Mouse (Mus musculus): ENCODE measurements around the gene Tspan18. TPM values are rescaled to one million over a fixed set of nuclear protein-coding genes. Genes with fewer than 3 reads are reported as not detected.

The Tspan18 gene
- total and polyA plus RNA-seq, 3 experiments = 0.38 TPM; not detected in 2

DNA sequence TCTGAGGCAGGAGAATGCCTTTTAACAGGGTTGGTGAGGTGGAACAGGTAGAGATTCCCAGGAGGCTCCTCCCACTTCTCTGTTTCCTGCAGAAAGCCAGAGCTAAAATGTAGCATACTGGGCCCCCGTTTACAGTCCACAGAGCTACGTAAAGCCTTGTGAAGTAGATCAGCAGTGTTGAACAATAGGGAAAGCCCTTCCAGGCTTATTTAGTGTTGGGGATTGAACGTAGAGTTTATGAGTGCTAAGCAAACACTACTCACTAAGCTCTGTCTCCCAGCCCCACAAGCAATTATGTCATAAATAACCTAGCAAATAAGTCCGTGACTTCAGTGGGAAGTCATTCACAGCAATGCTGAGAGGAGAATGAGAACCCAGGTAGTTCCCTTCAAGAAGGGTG, 76.7 kb downstream of the Tspan18 start:
- TF ChIP-seq SMC3 (IDR thresholded peaks at IDR 0.05; ENCODE audit: low read depth, low read length) (no peak), BHLHE40 (IDR thresholded peaks at IDR 0.05; ENCODE audit: low read depth, low read length) (no peak), GABPA (IDR thresholded peaks at IDR 0.05; ENCODE audit: insufficient replicate concordance, low read depth, low read length) (no peak), ELF1 (IDR thresholded peaks at IDR 0.05; ENCODE audit: low read depth, low read length) (no peak), ZKSCAN1 (IDR thresholded peaks at IDR 0.05; ENCODE audit: borderline replicate concordance, low read depth, low read length) (no peak), TBP (conservative IDR thresholded peaks at IDR 0.05; ENCODE audit: low read depth, low read length) (no peak), JUND (conservative IDR thresholded peaks at IDR 0.05; ENCODE audit: low read depth, low read length) (no peak), USF2 (conservative IDR thresholded peaks at IDR 0.05; ENCODE audit: low read depth, low read length) (no peak), SIN3A (IDR thresholded peaks at IDR 0.05; ENCODE audit: low read length) (no peak), EP300 (IDR thresholded peaks at IDR 0.05; ENCODE audit: low read length) (no peak), MAX (IDR thresholded peaks at IDR 0.05; ENCODE audit: low read length) (no peak), CHD2 (IDR thresholded peaks at IDR 0.05; ENCODE audit: low read length) (no peak), MYC (IDR thresholded peaks at IDR 0.05; ENCODE audit: low read depth, low read length) (no peak), MEF2A (IDR thresholded peaks at IDR 0.05; ENCODE audit: borderline replicate concordance, low read depth, low read length) (no peak), E2F4 (IDR thresholded peaks at IDR 0.05; ENCODE audit: insufficient replicate concordance, low read depth, low read length) (no peak), POLR2A (IDR thresholded peaks at IDR 0.05; ENCODE audit: low read depth, low read length) (no peak)
- no peak overlapping the region for H3K9ac ChIP-seq (ENCODE audit: insufficient read depth, low read depth)
- H3K27ac ChIP-seq (ENCODE audit: insufficient read depth, low read depth) = no peak overlapping the region
- H3K4me1 ChIP-seq (ENCODE audit: control insufficient read depth in 1 of 2, insufficient read depth in 2 of 2) = no peaks in the 10 kb centered on the region
- in situ Hi-C loops (cut with MboI; ENCODE audit: low pct_ligation_motif_present, low pct_unique_long_range_greater_than_20kb, low sequenced_read_pairs) = no loop called here
- peaks cover 95% of the 10 kb centered on the region for H3K27me3 ChIP-seq (replicated peaks)
- no peak for DNase-seq (ENCODE audit: extremely low read depth)
- no peaks in the 10 kb centered on the region for H3K9me3 ChIP-seq (replicated peaks; ENCODE audit: low read length)
- dilution Hi-C loops (cut with MboI; ENCODE audit: extremely low pct_ligation_motif_present, extremely low pct_unique_long_range_greater_than_20kb, low sequenced_read_pairs) = no loop called here
- H3K79me2 ChIP-seq (replicated peaks; ENCODE audit: control insufficient read depth, extremely low read depth, insufficient read depth, poor library complexity, severe bottlenecking) = no peaks in the 10 kb centered on the region
- no peaks in the 10 kb centered on the region for H3K36me3 ChIP-seq (replicated peaks in 1 of 2; ENCODE audit: control insufficient read depth in 1 of 2, insufficient read depth in 1 of 2, low read length in 1 of 2)
- no peak overlapping the region for H3K4me2 ChIP-seq (ENCODE audit: insufficient read depth, low read depth, poor library complexity, severe bottlenecking)
- H3K4me3 ChIP-seq (replicated peaks in 1 of 3; ENCODE audit: low read depth in 2 of 3, low read length in 2 of 3, poor library complexity in 1 of 3) = no peak overlapping the region

DNA sequence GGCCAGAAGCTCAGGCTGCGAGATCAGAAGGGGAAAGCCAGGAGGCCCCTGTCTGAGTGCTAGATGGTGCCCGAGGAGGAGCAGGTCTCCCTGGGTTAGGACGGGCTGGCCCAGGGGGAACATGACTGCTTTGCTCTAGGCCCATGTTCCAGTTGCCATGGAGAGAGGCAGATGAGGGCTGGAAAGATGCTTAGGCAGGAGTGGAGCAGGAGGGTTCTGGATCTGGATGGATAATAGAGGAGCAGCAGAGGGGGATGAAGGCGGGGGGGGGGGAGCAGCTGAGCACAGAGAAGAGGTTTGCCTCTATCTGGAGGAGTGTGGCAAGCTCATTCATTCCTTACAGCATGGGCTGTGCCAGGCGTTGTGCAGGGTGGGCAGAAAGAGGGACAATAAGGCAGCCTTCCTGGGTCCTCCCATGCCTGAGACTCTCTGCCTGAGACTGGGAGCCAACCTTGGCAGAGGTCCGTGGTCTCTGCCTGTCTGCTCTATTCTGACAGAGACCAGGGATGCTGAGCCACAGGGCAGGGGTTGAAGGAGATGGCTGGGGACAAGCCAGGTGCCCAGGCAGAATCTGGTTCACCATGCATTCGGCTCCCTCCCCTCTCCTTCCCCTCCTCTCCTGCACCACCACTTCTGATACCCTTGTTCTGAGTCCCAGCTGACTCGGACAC, 77.4 kb downstream of the Tspan18 start:
- dilution Hi-C loops (cut with MboI; ENCODE audit: extremely low pct_ligation_motif_present, extremely low pct_unique_long_range_greater_than_20kb, low sequenced_read_pairs) = no loop called here
- Histone ChIP-seq H3K9ac (ENCODE audit: insufficient read depth, low read depth) (no peak overlapping the region), H3K27me3 (replicated peaks) (peaks cover 94% of the 10 kb centered on the region), H3K4me3 (replicated peaks in 1 of 3; ENCODE audit: low read depth in 2 of 3, low read length in 2 of 3, poor library complexity in 1 of 3) (no peak overlapping the region), H3K9me3 (replicated peaks; ENCODE audit: low read length) (no peaks in the 10 kb centered on the region), H3K4me2 (ENCODE audit: insufficient read depth, low read depth, poor library complexity, severe bottlenecking) (no peak overlapping the region), H3K36me3 (replicated peaks in 1 of 2; ENCODE audit: control insufficient read depth in 1 of 2, insufficient read depth in 1 of 2, low read length in 1 of 2) (no peaks in the 10 kb centered on the region), H3K4me1 (ENCODE audit: control insufficient read depth in 1 of 2, insufficient read depth in 2 of 2) (no peaks in the 10 kb centered on the region), H3K79me2 (replicated peaks; ENCODE audit: control insufficient read depth, extremely low read depth, insufficient read depth, poor library complexity, severe bottlenecking) (no peaks in the 10 kb centered on the region), H3K27ac (ENCODE audit: insufficient read depth, low read depth) (no peak overlapping the region)
- in situ Hi-C loops (cut with MboI; ENCODE audit: low pct_ligation_motif_present, low pct_unique_long_range_greater_than_20kb, low sequenced_read_pairs) = no loop called here
- TF ChIP-seq EP300 (IDR thresholded peaks at IDR 0.05; ENCODE audit: low read length) = no peak
- no peak for TF ChIP-seq NELFE (IDR thresholded peaks at IDR 0.05; ENCODE audit: low read depth, low read length)
- TF ChIP-seq KAT2A (IDR thresholded peaks at IDR 0.05; ENCODE audit: insufficient replicate concordance, low read length) = no peak
- TF ChIP-seq USF1 (IDR thresholded peaks at IDR 0.05; ENCODE audit: low read depth, low read length) = no peak
- no peak for TF ChIP-seq CHD2 (IDR thresholded peaks at IDR 0.05; ENCODE audit: low read length)
- TF ChIP-seq MXI1 (IDR thresholded peaks at IDR 0.05; ENCODE audit: low read depth, low read length) = no peak
- no peak for TF ChIP-seq E2F4 (IDR thresholded peaks at IDR 0.05; ENCODE audit: insufficient replicate concordance, low read depth, low read length)
- TF ChIP-seq CHD1 (IDR thresholded peaks at IDR 0.05; ENCODE audit: low read depth, low read length) = no peak
- no peak for TF ChIP-seq ZKSCAN1 (IDR thresholded peaks at IDR 0.05; ENCODE audit: borderline replicate concordance, low read depth, low read length)
- no peak for TF ChIP-seq ZMIZ1 (IDR thresholded peaks at IDR 0.05; ENCODE audit: low read depth, low read length)
- no peak for DNase-seq (ENCODE audit: extremely low read depth)

Measured in CH12.LX (cell line).